In the genomic region with DNA sequence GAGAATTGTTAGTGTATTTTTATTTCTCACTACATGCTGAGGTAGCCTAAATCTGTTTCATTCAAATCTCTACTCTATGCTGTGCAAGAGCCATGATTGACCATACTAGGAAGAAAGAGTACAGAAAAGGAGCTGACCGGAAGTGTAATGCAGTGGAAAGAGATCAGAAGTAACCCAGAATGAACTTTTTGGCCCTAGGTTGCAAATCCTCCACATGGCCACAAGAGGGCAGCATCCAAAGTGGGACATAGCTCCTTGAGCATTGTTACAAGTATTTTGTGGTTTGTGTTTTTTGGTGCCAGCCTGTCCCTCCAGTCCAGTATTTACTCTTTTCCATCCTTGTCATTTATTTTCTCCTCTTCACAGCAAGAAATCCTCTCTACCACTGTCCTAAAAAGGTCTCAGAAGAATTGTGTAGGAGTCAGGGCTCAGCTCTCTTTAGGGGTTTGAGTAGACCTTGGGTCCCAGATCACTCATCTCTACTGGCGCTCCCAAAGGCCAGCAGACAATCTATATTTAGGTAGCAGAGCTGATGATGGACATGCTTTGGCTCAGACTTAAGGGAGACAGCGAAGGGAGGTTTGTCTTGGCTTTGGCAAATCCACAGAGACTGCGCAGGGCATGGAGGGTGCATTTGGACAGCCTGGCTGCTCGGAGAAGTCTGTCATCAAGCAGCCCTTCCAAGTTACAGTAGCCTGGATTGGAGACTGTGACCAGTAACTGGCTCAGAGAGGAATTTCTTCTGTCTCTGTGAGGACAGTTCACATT, we compare ENCODE assay signal across 10 mouse cellular contexts. TPM values are rescaled to one million over a fixed set of nuclear protein-coding genes. Genes with fewer than 3 reads are reported as not detected.
DNase-seq lines count a peak whose midpoint lies in the region; ATAC-seq and TF ChIP-seq lines count a peak whose summit lies in the region.
"Had no signal": no experiment of that assay in that cellular context is flagged by ENCODE, and none has a peak within 500 bp of the region (broad histone marks: within the 10 kb centered on the region; RNA-seq: fewer than 3 reads in every experiment).

A gene (plus strand): TSS at position 553 of the 768 bp plus-strand sequence.

- ATAC-seq in G1E (ENCODE audit: extremely low read depth, insufficient number of reproducible peaks, low FRiP score, poor library complexity, severe bottlenecking): no peak

- no peaks in the 10 kb centered on the region for H3K36me3 ChIP-seq in G1E (replicated peaks)
- H3K36me3 ChIP-seq: neural tube, embryonic 12.5 days had no signal

- no peak within 1 kb of the TSS for H3K27ac ChIP-seq in layer of hippocampus, adult 2 months
- H3K27ac ChIP-seq: neural tube, embryonic 12.5 days had no signal

- peak; percentile 21 to 79 for DNase-seq in adrenal gland, adult (ENCODE audit: inconsistent age in 2 of 2, low spot score in 1 of 2)
- DNase-seq in adrenal gland, postnatal 4 days (ENCODE audit: low spot score in 2 of 2): no peak
- DNase-seq in layer of hippocampus, adult 2 months (ENCODE audit: low spot score in 2 of 2): peak in 1 of 2 experiments; percentile 29
- no peak for DNase-seq in layer of hippocampus, adult 11-12 months (ENCODE audit: low spot score)
- DNase-seq in G1E (ENCODE audit: low spot score): no peak
- peak; percentile 77 for DNase-seq in embryo, embryonic 10.5 days (ENCODE audit: low spot score)
- peak; percentile 35 to 39 for DNase-seq in kidney, postnatal 4 days
- DNase-seq in retina, postnatal 7 days (ENCODE audit: low read depth, low spot score): peak; percentile 21

- H3K9me3 ChIP-seq in G1E (replicated peaks): no peaks in the 10 kb centered on the region
- H3K9me3 ChIP-seq: neural tube, embryonic 12.5 days had no signal

- H3K4me1 ChIP-seq in G1E (ENCODE audit: insufficient read depth, low read depth, low read length): no peaks in the 10 kb centered on the region
- H3K4me1 ChIP-seq: neural tube, embryonic 12.5 days had no signal

- peaks cover 10% of the 10 kb centered on the region for H3K27me3 ChIP-seq in G1E (ENCODE audit: insufficient read depth, low read length)
- H3K27me3 ChIP-seq: neural tube, embryonic 12.5 days had no signal

- no peak within 1 kb of the TSS for H3K4me3 ChIP-seq in layer of hippocampus, adult 2 months
- no peak within 1 kb of the TSS for H3K4me3 ChIP-seq in G1E (ENCODE audit: low read depth, low read length)
- H3K4me3 ChIP-seq: neural tube, embryonic 12.5 days had no signal

- peak; percentile 93 for TF ChIP-seq CTCF in layer of hippocampus, adult 2 months (conservative IDR thresholded peaks at IDR 0.05)
- TF ChIP-seq CTCF in G1E (IDR thresholded peaks at IDR 0.05; ENCODE audit: low read depth, low read length): peak; percentile 89

RNA-seq across cellular contexts. Expression of the gene that starts here (rescaled TPM):
- total RNA-seq in adrenal gland, postnatal 4 days (2021): not detected
- not detected for total RNA-seq in layer of hippocampus, adult 2 months (2021)
- not detected in 2 replicates for total RNA-seq in G1E (2014; fragmentation: Nextera tagmentation)
- 0.06 TPM in 1 of 2 replicates, not detected in the other for total RNA-seq in G1E (2017)
- not detected in 2 replicates for polyA plus RNA-seq in G1E (2012)
- polyA plus RNA-seq: intestine, embryonic 14.5 days; neural tube, embryonic 12.5 days had no signal

Comparison
In these comparisons a context has a peak if more than half of its experiments do, and no peak if none do; other contexts are left out.
1. DNase-seq: peak in adrenal gland, adult (2 of 2), embryo, embryonic 10.5 days (single experiment), kidney, postnatal 4 days (2 of 2) and retina, postnatal 7 days (single experiment); none in adrenal gland, postnatal 4 days (0 of 2), layer of hippocampus, adult 11-12 months (single experiment) and G1E (single experiment).